Mouse (Mus musculus): ENCODE results near the gene Lamc1.

- TF ChIP-seq CTCF (IDR thresholded peaks at IDR 0.05; ENCODE audit: extremely low read depth, insufficient read length, insufficient replicate concordance, low read depth, low read length) (no peak), POLR2A (IDR thresholded peaks at IDR 0.05; ENCODE audit: low read depth, low read length) (no peak)
These were observed 12.4 kb upstream of the Lamc1 start for GRCm38 (mm10) chr1:153345002-153345401.

Measured in small intestine, adult 2 months (tissue).